Mouse (Mus musculus) heart, postnatal 0 days (tissue): ENCODE data around the gene Lypd4.

Experiments
- CTCF ChIP-seq: IDR thresholded peaks from 2 replicates; pipeline ENCODE4 v1.5.1; 2016; ENCODE audit warnings: antibody characterized with exemption, control low read depth, low read depth
- EP300 ChIP-seq: IDR thresholded peaks from 2 replicates; pipeline ENCODE4 v1.6.1; 2016; ENCODE audit warnings: antibody characterized with exemption, low read depth

- no peak for TF ChIP-seq EP300
- TF ChIP-seq CTCF, result peak; percentile 78
Measured at GRCm38 (mm10) chr7:24817502-24817901, 52.2 kb downstream of the Lypd4 start.
